Mouse (Mus musculus): ENCODE results near the gene Smo. TPM values are rescaled to one million over a fixed set of nuclear protein-coding genes. Genes with fewer than 3 reads are reported as not detected.

The Smo gene
- polyA plus RNA-seq, 1 experiment from 2014 or later = 58.5 TPM

DNA sequence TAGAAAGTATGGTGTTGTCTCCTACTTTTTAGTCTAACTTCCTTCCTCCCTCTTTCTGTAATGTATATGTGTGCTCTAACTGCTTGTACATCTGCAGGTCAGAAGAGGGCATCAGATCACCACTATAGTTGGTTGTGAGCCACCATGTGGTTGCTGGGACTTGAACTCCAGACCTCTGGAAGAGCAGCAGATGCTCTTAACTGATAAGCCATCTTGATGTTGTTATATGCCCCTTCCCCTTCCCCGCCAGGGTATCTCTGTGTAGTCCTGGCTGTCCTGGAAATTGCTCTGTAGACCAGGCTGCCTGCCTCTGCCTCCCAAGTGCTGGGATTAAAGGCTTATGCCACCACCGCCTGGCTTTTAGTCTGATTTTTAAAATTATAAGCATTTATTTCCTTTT lies 31.6 kb downstream of the Smo start:
- 82% methylated on average over 2 of the region's 2 CpGs for WGBS
- Histone ChIP-seq H3K4me1 (peaks cover 22% of the 10 kb centered on the region), H3K27ac (no peak overlapping the region), H3K4me2 (replicated peaks) (no peak overlapping the region), H3K4me3 (no peak overlapping the region), H3K9me3 (no peaks in the 10 kb centered on the region), H3K36me3 (peaks cover 4% of the 10 kb centered on the region), H3K27me3 (no peaks in the 10 kb centered on the region), H3K9ac (no peak overlapping the region)
- no peak for ATAC-seq (ENCODE audit: low FRiP score, low read depth)

DNA sequence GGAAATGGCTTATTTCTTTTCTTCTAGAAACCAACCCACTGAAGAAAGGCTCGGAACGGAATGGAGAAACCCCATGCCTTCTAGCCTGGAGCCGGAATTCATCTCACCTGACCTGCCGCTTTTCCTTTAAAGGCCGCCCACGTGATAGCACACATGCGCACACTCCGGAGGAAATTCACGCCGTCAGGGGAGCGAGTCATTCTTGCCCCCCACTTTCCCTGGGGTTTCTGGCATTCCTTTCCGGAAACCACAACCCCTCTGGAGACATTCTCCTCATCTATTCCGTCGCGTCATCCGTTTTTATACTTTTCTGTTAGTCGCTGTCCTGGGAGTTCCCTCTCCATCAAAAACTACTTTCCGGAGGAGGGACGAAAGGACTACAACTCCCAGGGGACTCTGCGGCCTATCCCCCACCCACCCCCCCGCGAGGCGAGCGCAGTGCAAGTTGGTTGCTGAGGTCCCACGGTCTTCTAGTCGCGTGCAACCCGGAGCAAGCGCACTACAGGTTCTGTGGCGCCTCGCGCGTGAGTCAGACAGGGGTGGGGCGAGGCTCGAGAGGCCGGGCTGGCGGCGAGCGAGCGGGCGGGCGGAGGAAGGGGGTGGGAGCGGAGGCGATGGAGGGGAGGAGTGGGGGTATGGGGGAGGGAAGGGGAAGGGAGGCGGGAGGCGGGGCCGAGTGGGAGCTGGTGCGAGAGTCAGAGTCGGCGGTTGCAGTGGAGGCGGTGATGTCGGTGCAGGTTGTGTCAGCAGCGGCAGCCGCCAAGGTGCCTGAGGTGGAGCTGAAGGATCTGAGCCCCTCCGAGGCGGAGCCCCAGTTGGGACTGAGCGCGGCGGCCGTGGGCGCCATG lies 32.7 kb downstream of the Smo start, which contains the start of gene Ahcyl2:
TSS of gene Ahcyl2 (plus strand) at position 199 of the 848 bp plus-strand sequence.
- Histone ChIP-seq H3K27me3 (no peaks in the 10 kb centered on the region), H3K9ac (peak within 1 kb of the TSS; percentile 84), H3K9me3 (no peaks in the 10 kb centered on the region), H3K36me3 (no peaks in the 10 kb centered on the region), H3K4me3 (peak within 1 kb of the TSS; percentile 78), H3K27ac (peak within 1 kb of the TSS; percentile 93), H3K4me1 (peaks cover 29% of the 10 kb centered on the region), H3K4me2 (replicated peaks) (peak within 1 kb of the TSS; percentile 63)
- ATAC-seq (ENCODE audit: low FRiP score, low read depth) = peak; percentile 99
- WGBS = under 1% methylated on average over 56 of the region's 61 CpGs

DNA sequence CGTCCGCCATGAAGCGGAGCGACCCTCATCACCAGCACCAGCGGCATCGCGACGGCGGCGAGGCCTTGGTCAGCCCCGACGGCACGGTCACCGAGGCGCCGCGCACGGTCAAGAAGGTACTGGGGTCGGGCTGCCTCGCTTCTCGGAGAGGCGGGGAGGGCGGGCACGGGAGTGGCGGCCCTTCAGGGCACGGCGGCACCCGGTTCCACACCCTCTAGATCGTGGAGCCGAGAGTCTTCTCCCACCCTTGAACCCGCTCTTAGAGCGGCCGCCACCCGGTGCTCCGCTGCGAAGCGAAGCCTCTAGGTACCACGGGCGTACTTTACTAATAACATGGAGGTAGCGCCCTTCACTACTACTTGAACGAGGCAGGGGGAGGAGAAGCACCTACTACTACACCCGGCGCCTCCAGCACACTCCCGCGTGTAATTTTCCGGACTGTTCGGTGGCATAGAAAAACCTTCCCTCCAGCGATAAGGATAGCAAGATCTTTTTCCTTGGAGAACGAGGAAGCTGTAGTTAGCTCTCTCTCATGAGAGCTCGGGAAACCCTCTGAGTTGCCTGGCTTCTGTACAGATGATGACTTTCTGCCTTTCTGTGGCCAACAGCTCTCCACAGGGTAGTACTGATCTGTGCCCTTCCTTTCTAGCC lies 33.6 kb downstream of the Smo start:
- no peaks in the 10 kb centered on the region for H3K27me3 ChIP-seq
- under 1% methylated on average over 35 of the region's 50 CpGs for WGBS
- peak overlapping the region; percentile 93 for H3K27ac ChIP-seq
- H3K36me3 ChIP-seq = 0 out of 2 replicates have a peak, but pooled peaks cover 2% of the 10 kb centered on the region
- peak overlapping the region; percentile 84 for H3K9ac ChIP-seq
- peak overlapping the region; percentile 63 for H3K4me2 ChIP-seq (replicated peaks)
- peak overlapping the region; percentile 78 for H3K4me3 ChIP-seq
- peak; percentile 8; the same call in 1 of the 2 replicates for ATAC-seq (ENCODE audit: low FRiP score, low read depth)
- no peaks in the 10 kb centered on the region for H3K9me3 ChIP-seq
- peaks cover 29% of the 10 kb centered on the region for H3K4me1 ChIP-seq

DNA sequence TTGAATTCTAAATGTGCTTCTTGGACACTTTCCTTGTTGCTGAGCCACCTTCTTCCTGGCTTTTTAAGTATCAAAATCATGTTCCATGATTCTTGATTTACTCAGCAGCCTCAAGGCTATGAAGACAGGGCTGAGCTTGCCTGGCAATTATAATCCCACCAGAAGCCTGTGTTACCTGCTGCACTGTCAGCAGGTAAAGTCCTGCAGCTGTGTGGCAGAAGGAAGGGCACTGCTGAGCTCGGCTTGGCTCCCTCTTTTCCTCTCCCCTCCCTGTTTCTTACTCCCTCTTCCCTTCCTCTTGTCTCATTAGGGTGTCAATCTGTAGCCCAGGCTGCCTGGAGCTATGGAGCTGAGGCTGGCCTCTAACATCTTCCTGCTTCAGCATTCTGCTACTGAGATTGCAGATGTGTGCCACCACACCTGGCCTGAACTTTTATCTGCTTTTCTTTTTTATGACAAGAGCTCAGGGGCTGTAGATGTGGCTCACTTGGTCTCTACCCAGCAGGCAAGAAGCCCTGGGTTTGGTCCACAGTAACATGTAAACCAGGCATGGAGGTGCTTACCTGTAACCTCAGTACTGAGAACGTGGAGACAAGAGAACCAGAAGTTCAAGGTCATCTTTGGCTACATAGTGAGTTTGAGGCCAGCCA lies 35.5 kb downstream of the Smo start:
- peak overlapping the region; percentile 17 for H3K4me2 ChIP-seq (replicated peaks)
- H3K36me3 ChIP-seq = 0 out of 2 replicates have a peak, but pooled peaks cover 2% of the 10 kb centered on the region
- 59% methylated on average over 2 of the region's 2 CpGs for WGBS
- peaks cover 29% of the 10 kb centered on the region for H3K4me1 ChIP-seq
- H3K9ac ChIP-seq = no peak overlapping the region
- no peaks in the 10 kb centered on the region for H3K27me3 ChIP-seq
- no peak for ATAC-seq (ENCODE audit: low FRiP score, low read depth)
- no peak overlapping the region for H3K27ac ChIP-seq
- no peak overlapping the region; the same call in 1 of the 2 replicates for H3K4me3 ChIP-seq
- no peaks in the 10 kb centered on the region for H3K9me3 ChIP-seq

DNA sequence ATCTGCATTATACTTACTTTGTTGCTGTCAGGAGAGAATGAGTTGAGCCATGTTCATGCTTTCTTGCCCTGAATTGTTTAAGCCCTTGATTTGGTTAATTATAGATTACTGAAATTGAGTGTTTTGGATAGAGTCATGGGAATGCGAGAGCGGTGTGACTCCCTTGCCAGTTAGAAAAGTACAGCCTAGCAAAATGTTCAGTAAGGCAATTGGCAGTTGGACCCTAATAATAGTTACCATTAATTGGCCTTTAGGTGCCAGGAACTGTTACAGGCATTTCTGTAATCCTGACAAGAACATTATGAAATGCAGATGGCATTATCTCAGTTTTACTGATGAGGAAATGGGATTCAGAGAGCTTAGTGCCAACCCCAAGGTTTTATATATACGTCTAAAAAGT lies 36.9 kb downstream of the Smo start:
- H3K4me2 ChIP-seq (replicated peaks) = no peak overlapping the region
- 69% methylated on average over 3 of the region's 3 CpGs for WGBS
- no peaks in the 10 kb centered on the region for H3K9me3 ChIP-seq
- peaks cover 29% of the 10 kb centered on the region for H3K4me1 ChIP-seq
- no peak overlapping the region for H3K27ac ChIP-seq
- H3K4me3 ChIP-seq = no peak overlapping the region
- no peak for ATAC-seq (ENCODE audit: low FRiP score, low read depth)
- H3K9ac ChIP-seq = no peak overlapping the region
- H3K27me3 ChIP-seq = no peaks in the 10 kb centered on the region
- 0 out of 2 replicates have a peak, but pooled peaks cover 2% of the 10 kb centered on the region for H3K36me3 ChIP-seq

DNA sequence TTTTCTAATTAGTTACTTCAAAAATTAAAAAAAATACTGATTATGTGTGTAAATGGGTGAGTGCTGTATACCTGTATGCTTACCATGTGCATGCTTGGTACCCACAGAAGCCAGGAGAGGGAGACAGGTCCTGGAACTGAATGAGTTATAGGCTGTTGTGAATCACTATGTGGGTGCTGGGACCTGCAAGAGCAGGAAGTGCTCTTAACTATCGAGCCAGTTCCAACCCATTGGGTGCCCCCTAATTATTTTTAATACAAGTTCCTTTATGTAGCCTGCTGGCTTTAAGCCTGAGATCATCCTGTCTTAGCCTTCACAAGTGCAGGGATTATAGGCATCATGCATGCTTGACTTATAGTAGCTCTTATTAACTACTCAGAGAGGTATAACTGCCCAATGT lies 38.9 kb downstream of the Smo start:
- Histone ChIP-seq H3K4me3 (no peak overlapping the region), H3K4me1 (peaks cover 25% of the 10 kb centered on the region), H3K27me3 (no peaks in the 10 kb centered on the region), H3K36me3 (peaks cover 2% of the 10 kb centered on the region; the same call in 1 of the 2 replicates), H3K4me2 (replicated peaks) (no peak overlapping the region), H3K9me3 (no peaks in the 10 kb centered on the region), H3K9ac (no peak overlapping the region), H3K27ac (no peak overlapping the region)
- no peak for ATAC-seq (ENCODE audit: low FRiP score, low read depth)
- WGBS = 69% methylated on average over 1 of the region's 1 CpGs

DNA sequence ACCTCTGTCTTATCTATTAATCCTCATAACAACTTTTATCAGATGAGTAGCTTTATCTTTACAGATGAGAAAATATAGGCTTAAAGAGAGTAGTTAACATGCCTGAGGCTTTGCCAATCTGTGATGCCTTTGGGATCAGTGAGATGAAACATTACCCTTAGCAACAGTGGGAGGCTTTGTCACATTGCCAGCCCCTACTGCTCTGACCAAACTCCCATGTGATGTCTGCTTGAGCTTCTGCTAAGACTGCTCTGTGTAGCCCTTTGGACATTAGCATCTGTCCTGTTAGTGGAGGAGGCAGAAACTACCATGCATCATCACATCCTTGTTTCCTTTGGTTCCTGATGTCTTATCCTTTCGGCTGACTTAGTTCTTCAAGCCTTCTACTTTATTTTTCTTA lies 40.3 kb downstream of the Smo start:
- H3K27ac ChIP-seq = no peak overlapping the region
- WGBS = 94% methylated on average over 1 of the region's 1 CpGs
- H3K27me3 ChIP-seq = no peaks in the 10 kb centered on the region
- H3K4me1 ChIP-seq = peaks cover 18% of the 10 kb centered on the region
- H3K36me3 ChIP-seq = peaks cover 2% of the 10 kb centered on the region; the same call in 1 of the 2 replicates
- no peak overlapping the region for H3K4me2 ChIP-seq (replicated peaks)
- H3K9ac ChIP-seq = no peak overlapping the region
- no peak for ATAC-seq (ENCODE audit: low FRiP score, low read depth)
- H3K4me3 ChIP-seq = no peak overlapping the region
- H3K9me3 ChIP-seq = no peaks in the 10 kb centered on the region

DNA sequence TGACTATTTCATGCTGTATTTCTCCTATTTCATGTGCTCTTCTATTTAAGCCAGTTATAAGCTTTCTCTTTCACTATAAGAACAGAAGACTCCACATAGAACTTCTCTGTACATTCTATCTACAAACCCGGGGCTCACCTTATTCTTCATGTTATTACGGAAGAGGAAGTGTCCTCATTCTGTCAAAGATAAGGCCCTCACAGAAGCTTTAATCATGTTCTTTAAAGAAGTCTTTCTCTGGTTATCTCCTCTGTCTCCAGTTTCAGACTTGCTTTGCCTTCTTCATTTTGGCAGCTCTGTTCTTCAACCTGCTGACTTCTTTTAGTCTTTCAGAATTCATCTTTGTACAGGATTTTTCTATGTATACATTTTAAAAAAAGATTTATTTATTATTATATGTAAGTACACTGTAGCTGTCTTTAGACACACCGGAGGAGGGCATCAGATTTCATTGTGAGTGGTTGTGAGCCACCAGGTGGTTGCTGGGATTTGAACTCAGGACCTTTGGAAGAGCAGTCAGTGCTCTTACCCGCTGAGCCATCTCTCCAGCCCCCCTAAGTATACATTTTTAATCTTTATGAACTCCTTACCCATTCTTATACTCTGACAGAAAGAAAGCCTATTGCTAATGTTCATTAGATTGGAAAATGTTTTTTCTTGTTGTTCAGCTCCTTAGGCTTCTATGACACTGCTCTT lies 41.4 kb downstream of the Smo start:
- ATAC-seq (ENCODE audit: low FRiP score, low read depth) = no peak
- no peak overlapping the region for H3K4me3 ChIP-seq
- 0 out of 2 replicates have a peak, but pooled peaks cover 8% of the 10 kb centered on the region for H3K4me1 ChIP-seq
- 90% methylated on average over 4 of the region's 4 CpGs for WGBS
- no peak overlapping the region for H3K27ac ChIP-seq
- H3K9ac ChIP-seq = no peak overlapping the region
- no peaks in the 10 kb centered on the region for H3K27me3 ChIP-seq
- peaks cover 2% of the 10 kb centered on the region; the same call in 1 of the 2 replicates for H3K36me3 ChIP-seq
- H3K4me2 ChIP-seq (replicated peaks) = no peak overlapping the region
- no peaks in the 10 kb centered on the region for H3K9me3 ChIP-seq

DNA sequence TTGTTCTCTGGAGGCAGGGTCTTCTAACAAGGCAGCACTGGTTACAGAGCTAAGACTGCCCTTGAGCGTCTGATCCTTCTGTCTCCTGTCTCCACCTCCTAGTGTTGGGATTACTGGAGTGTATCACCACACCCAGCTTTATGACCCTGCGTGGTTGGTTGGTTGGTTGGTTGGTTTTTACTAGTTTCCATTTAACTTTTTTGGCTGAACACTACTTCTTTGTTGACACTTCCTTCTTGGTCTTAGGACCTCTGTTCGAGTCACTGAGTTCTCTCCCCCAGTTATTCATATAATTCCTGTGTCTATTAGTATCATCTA lies 41.9 kb downstream of the Smo start:
- H3K4me2 ChIP-seq (replicated peaks) = no peak overlapping the region
- H3K9ac ChIP-seq = no peak overlapping the region
- 84% methylated on average over 3 of the region's 3 CpGs for WGBS
- no peaks in the 10 kb centered on the region for H3K27me3 ChIP-seq
- no peaks in the 10 kb centered on the region for H3K9me3 ChIP-seq
- H3K27ac ChIP-seq = no peak overlapping the region
- ATAC-seq (ENCODE audit: low FRiP score, low read depth) = no peak
- H3K4me3 ChIP-seq = no peak overlapping the region
- H3K4me1 ChIP-seq = 0 out of 2 replicates have a peak, but pooled peaks cover 4% of the 10 kb centered on the region
- peaks cover 2% of the 10 kb centered on the region; the same call in 1 of the 2 replicates for H3K36me3 ChIP-seq

DNA sequence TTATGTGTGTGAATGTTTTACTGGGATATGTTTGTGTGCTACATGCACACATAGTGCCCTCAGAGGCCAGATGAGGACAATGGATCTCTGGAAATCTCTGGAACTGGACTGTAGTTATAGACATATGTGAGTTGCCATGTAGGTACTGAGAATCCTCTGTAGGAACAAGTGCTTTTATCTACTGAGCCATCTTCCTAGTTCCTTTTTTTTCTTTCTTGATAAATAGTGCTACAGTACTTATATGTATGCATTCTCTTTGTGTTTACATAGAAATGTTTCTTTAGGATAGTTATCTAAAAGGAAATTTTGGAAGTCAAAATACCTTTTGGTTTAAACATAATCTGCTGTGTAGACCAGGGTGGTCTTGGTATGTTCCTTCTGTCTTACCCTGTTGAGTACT lies 44.8 kb downstream of the Smo start:
- Histone ChIP-seq H3K27ac (no peak overlapping the region), H3K4me1 (peaks cover 16% of the 10 kb centered on the region; the same call in 1 of the 2 replicates), H3K4me3 (no peak overlapping the region), H3K9ac (no peak overlapping the region), H3K27me3 (no peaks in the 10 kb centered on the region), H3K4me2 (replicated peaks) (no peak overlapping the region), H3K36me3 (no peaks in the 10 kb centered on the region; the same call in 1 of the 2 replicates), H3K9me3 (no peaks in the 10 kb centered on the region)
- ATAC-seq (ENCODE audit: low FRiP score, low read depth) = no peak

DNA sequence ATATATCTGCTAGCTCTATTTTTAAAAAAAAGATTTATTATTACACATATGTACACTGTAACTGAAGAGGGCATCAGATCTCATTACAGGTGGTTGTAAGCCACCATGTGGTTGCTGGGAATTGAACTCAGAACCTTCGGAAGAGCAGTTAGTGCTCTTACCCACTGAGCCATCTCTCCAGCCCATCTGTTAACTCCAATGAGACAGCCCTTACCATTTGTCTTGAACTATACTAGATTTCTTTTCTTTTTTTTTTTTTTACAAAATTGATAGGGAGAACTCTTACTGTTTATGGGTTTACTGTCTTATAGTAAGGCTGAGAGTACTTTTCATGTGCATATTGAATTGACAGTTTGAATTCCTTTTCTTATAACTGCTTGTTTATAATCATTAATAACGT lies 45.3 kb downstream of the Smo start:
- no peaks in the 10 kb centered on the region for H3K9me3 ChIP-seq
- no peak overlapping the region for H3K4me2 ChIP-seq (replicated peaks)
- H3K27me3 ChIP-seq = no peaks in the 10 kb centered on the region
- H3K4me3 ChIP-seq = no peak overlapping the region
- no peak overlapping the region for H3K27ac ChIP-seq
- H3K9ac ChIP-seq = no peak overlapping the region
- WGBS = 93% methylated on average over 2 of the region's 2 CpGs
- no peaks in the 10 kb centered on the region; the same call in 1 of the 2 replicates for H3K36me3 ChIP-seq
- peaks cover 16% of the 10 kb centered on the region; the same call in 1 of the 2 replicates for H3K4me1 ChIP-seq
- ATAC-seq (ENCODE audit: low FRiP score, low read depth) = no peak
